Mouse (Mus musculus) midbrain, embryonic 11.5 days (tissue): ENCODE results near the gene Col4a4. TPM values are rescaled to one million over a fixed set of nuclear protein-coding genes. Genes with fewer than 3 reads are reported as not detected.

Experiments used
- ATAC-seq: fragments of 200-750 bp; cut with Nextera tagmentation; 2 replicates; pipeline ENCODE4 v1.8.0; 2017; ENCODE audit warnings: moderate TSS enrichment, moderate library complexity; ENCODE audit not compliant: low FRiP score
- DNase-seq: peaks from one replicate; pipeline ENCODE4 v3.0.0; 2015; ENCODE audit warnings: low spot score; ENCODE audit errors: missing footprints
- H3K27ac ChIP-seq: fragments of 300-500 bp; sonication (generic); 2 replicates; pipeline ENCODE4 v1.5.1; 2014; ENCODE audit warnings: low read depth, low read length
- H3K27me3 ChIP-seq: fragments of 300-500 bp; sonication (generic); 2 replicates; pipeline ENCODE4 v1.6.1; 2014; ENCODE audit warnings: mild to moderate bottlenecking, low read length, moderate library complexity, mixed read lengths; ENCODE audit not compliant: control insufficient read depth, insufficient read depth
- H3K36me3 ChIP-seq: fragments of 300-500 bp; sonication (generic); 2 replicates; pipeline ENCODE4 v1.6.1; 2014; ENCODE audit warnings: mild to moderate bottlenecking, low read length, moderate library complexity, mixed read lengths; ENCODE audit not compliant: control insufficient read depth, insufficient read depth
- H3K4me1 ChIP-seq: fragments of 300-500 bp; sonication (generic); 2 replicates; pipeline ENCODE4 v1.6.1; 2014; ENCODE audit warnings: low read length; ENCODE audit not compliant: control insufficient read depth, insufficient read depth
- H3K4me2 ChIP-seq: fragments of 300-500 bp; sonication (generic); 2 replicates; pipeline ENCODE4 v1.6.1; 2014; ENCODE audit warnings: mild to moderate bottlenecking, moderate library complexity
- H3K4me3 ChIP-seq: fragments of 300-500 bp; sonication (generic); 2 replicates; pipeline ENCODE4 v1.5.1; 2014; ENCODE audit warnings: low read depth, low read length
- H3K9ac ChIP-seq: fragments of 300-500 bp; sonication (generic); 2 replicates; pipeline ENCODE4 v1.6.1; 2014; ENCODE audit warnings: low read length
- H3K9me3 ChIP-seq: fragments of 300-500 bp; sonication (generic); 2 replicates; pipeline ENCODE4 v1.6.1; 2016; ENCODE audit warnings: low read length; ENCODE audit not compliant: control insufficient read depth
- WGBS: fragments of 180-500 bp; shearing (Covaris S2); extraction: QIAGEN DNeasy Blood & Tissue Kit; methylation state at CpG from one replicate; pipeline ENCODE4 v1.1.7; 2014; 5-methylcytosine and 5-hydroxymethylcytosine counted together
- polyA plus RNA-seq: library from polyadenylated mRNA; unstranded; fragments of >200 nt; fragmentation: Nextera tagmentation; extraction: Ambion mirVana; gene quantifications from 2 replicates; pipeline ENCODE4 v1.2.1, GENCODE M21; 2014

The Col4a4 gene
- polyA plus RNA-seq, 1 experiment from 2014 or later: 0.04 TPM

GRCm38 (mm10) chr1:82491954-82492353 is 94.7 kb downstream of the Col4a4 start:
- no peaks in the 10 kb centered on the region for H3K27me3 ChIP-seq
- no peak for ATAC-seq
- H3K27ac ChIP-seq: no peak overlapping the region
- no peaks in the 10 kb centered on the region for H3K9me3 ChIP-seq
- peak; percentile 80 for DNase-seq
- 85% methylated on average over 2 of the region's 2 CpGs for WGBS
- H3K4me3 ChIP-seq: no peak overlapping the region
- H3K36me3 ChIP-seq: no peaks in the 10 kb centered on the region
- H3K4me1 ChIP-seq: no peaks in the 10 kb centered on the region
- H3K9ac ChIP-seq: no peak overlapping the region
- no peak overlapping the region for H3K4me2 ChIP-seq

- DNase-seq: peak; percentile 76
Measured at GRCm38 (mm10) chr1:82486371-82486770, 100.3 kb downstream of the Col4a4 start.

GRCm38 (mm10) chr1:82482371-82482770 is 104.3 kb downstream of the Col4a4 start:
- 86% methylated on average over 7 of the region's 7 CpGs for WGBS

More at GRCm38 (mm10) chr1:82486371-82486770, 100.3 kb downstream of the Col4a4 start:
- Histone ChIP-seq H3K27me3 (no peaks in the 10 kb centered on the region), H3K27ac (no peak overlapping the region), H3K9ac (no peak overlapping the region), H3K36me3 (no peaks in the 10 kb centered on the region), H3K4me2 (no peak overlapping the region), H3K9me3 (no peaks in the 10 kb centered on the region), H3K4me1 (no peaks in the 10 kb centered on the region), H3K4me3 (no peak overlapping the region)
- WGBS: 87% methylated on average over 4 of the region's 4 CpGs
- ATAC-seq: no peak

GRCm38 (mm10) chr1:82479696-82480487 is 106.8 kb downstream of the Col4a4 start:
- 92% methylated on average over 12 of the region's 12 CpGs for WGBS
- no peaks in the 10 kb centered on the region for H3K9me3 ChIP-seq
- H3K36me3 ChIP-seq: no peaks in the 10 kb centered on the region
- H3K4me3 ChIP-seq: no peak overlapping the region
- DNase-seq: peak; percentile 71
- no peak overlapping the region for H3K9ac ChIP-seq
- no peak overlapping the region for H3K4me2 ChIP-seq
- H3K27me3 ChIP-seq: no peaks in the 10 kb centered on the region
- no peaks in the 10 kb centered on the region for H3K4me1 ChIP-seq
- no peak overlapping the region for H3K27ac ChIP-seq
- ATAC-seq: no peak

More at GRCm38 (mm10) chr1:82482371-82482770, 104.3 kb downstream of the Col4a4 start:
- H3K4me3 ChIP-seq: no peak overlapping the region
- H3K9ac ChIP-seq: no peak overlapping the region
- H3K4me1 ChIP-seq: no peaks in the 10 kb centered on the region
- no peaks in the 10 kb centered on the region for H3K9me3 ChIP-seq
- H3K36me3 ChIP-seq: no peaks in the 10 kb centered on the region
- ATAC-seq (no peak), DNase-seq (peak; percentile 49)
- H3K27me3 ChIP-seq: no peaks in the 10 kb centered on the region
- no peak overlapping the region for H3K4me2 ChIP-seq
- H3K27ac ChIP-seq: no peak overlapping the region

- Histone ChIP-seq H3K27ac (no peak overlapping the region), H3K36me3 (no peaks in the 10 kb centered on the region), H3K4me2 (no peak overlapping the region)
Measured at GRCm38 (mm10) chr1:82476746-82477145, 109.9 kb downstream of the Col4a4 start.

GRCm38 (mm10) chr1:82476256-82476655 is 110.4 kb downstream of the Col4a4 start:
- Histone ChIP-seq H3K4me2 (no peak overlapping the region), H3K36me3 (no peaks in the 10 kb centered on the region), H3K9me3 (no peaks in the 10 kb centered on the region), H3K4me3 (no peak overlapping the region), H3K27ac (no peak overlapping the region), H3K9ac (no peak overlapping the region), H3K27me3 (no peaks in the 10 kb centered on the region), H3K4me1 (no peaks in the 10 kb centered on the region)
- WGBS: 46% methylated on average over 11 of the region's 11 CpGs
- ATAC-seq (peak; percentile 49; the same call in 1 of the 2 replicates), DNase-seq (peak; percentile 90)

More at GRCm38 (mm10) chr1:82476746-82477145, 109.9 kb downstream of the Col4a4 start:
- no peaks in the 10 kb centered on the region for H3K4me1 ChIP-seq
- DNase-seq: peak; percentile 84
- ATAC-seq: peak; percentile 50
- no peak overlapping the region for H3K9ac ChIP-seq
- no peaks in the 10 kb centered on the region for H3K9me3 ChIP-seq
- H3K4me3 ChIP-seq: no peak overlapping the region
- no peaks in the 10 kb centered on the region for H3K27me3 ChIP-seq
- 26% methylated on average over 9 of the region's 9 CpGs for WGBS

- 80% methylated on average over 4 of the region's 4 CpGs for WGBS
- Histone ChIP-seq H3K36me3 (no peaks in the 10 kb centered on the region), H3K9me3 (no peaks in the 10 kb centered on the region), H3K4me3 (no peak overlapping the region), H3K9ac (no peak overlapping the region), H3K4me1 (no peaks in the 10 kb centered on the region), H3K27ac (no peak overlapping the region), H3K27me3 (no peaks in the 10 kb centered on the region), H3K4me2 (no peak overlapping the region)
- ATAC-seq (no peak), DNase-seq (no peak)
Measured at GRCm38 (mm10) chr1:82475821-82476220, 110.8 kb downstream of the Col4a4 start.

- ATAC-seq (no peak), DNase-seq (peak; percentile 57)
- Histone ChIP-seq H3K4me3 (no peak overlapping the region), H3K4me2 (no peak overlapping the region), H3K4me1 (no peaks in the 10 kb centered on the region), H3K36me3 (no peaks in the 10 kb centered on the region), H3K27me3 (no peaks in the 10 kb centered on the region), H3K9me3 (no peaks in the 10 kb centered on the region), H3K27ac (no peak overlapping the region), H3K9ac (no peak overlapping the region)
- WGBS: 55% methylated on average over 5 of the region's 5 CpGs
Measured at GRCm38 (mm10) chr1:82475254-82475653, 111.4 kb downstream of the Col4a4 start.

- DNase-seq (no peak), ATAC-seq (peak; percentile 33)
- Histone ChIP-seq H3K27me3 (no peaks in the 10 kb centered on the region), H3K4me1 (no peaks in the 10 kb centered on the region), H3K9ac (no peak overlapping the region), H3K4me2 (no peak overlapping the region), H3K27ac (no peak overlapping the region), H3K9me3 (no peaks in the 10 kb centered on the region), H3K4me3 (no peak overlapping the region), H3K36me3 (no peaks in the 10 kb centered on the region)
- 33% methylated on average over 4 of the region's 4 CpGs for WGBS
Measured at GRCm38 (mm10) chr1:82474461-82474961, 112.1 kb downstream of the Col4a4 start.
